Mouse (Mus musculus): ENCODE measurements around the gene Hbs1l.

DNA sequence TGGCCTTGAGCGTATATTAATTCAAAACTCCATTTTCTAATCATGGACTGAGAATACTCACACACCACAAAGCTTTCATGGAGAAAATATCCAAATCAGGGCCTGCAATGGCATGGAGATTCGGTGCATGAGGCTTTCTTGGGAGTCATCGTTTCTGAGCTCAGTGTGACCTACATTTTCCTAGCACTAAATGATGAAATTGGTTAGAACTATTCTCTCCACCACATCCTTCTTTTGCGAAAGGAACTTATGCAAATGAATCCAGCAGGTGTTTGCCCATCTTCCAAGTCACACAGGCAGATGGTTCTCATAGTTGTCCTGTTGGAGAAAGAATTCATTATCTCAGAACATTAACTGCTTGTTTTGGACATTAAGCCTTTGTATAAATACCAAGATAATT, 94.7 kb downstream of the Hbs1l start:
- TF ChIP-seq MYC (IDR thresholded peaks at IDR 0.05; ENCODE audit: low read depth, low read length) (no peak), NELFE (IDR thresholded peaks at IDR 0.05; ENCODE audit: low read depth, low read length) (no peak), TCF12 (IDR thresholded peaks at IDR 0.05; ENCODE audit: low read depth, low read length) (no peak)

Data from MEL (cell line).